Mouse (Mus musculus) liver, embryonic 14.5 days (tissue): ENCODE measurements at regions not wholly inside any gene's neighbourhood (a gene's known extent, or its start where the extent isn't known, plus 50 kb on each side); places are given as distances from the start of the nearest gene placed in this dataset.

Experiments
- ATAC-seq: fragments of 200-750 bp; cut with Nextera tagmentation; 2 replicates; pipeline ENCODE4 v1.8.0; 2017; ENCODE audit warnings: moderate number of reproducible peaks, mild to moderate bottlenecking, moderate library complexity; ENCODE audit not compliant: insufficient read depth
- DNase-seq, 3 experiments: peaks; one replicate each; pipeline ENCODE4 v3.0.0-alpha.2; 2012 to 2013; ENCODE audit warnings: low read depth in 3 of 3, low spot score in 3 of 3
- H3K27ac ChIP-seq: fragments of 300-500 bp; sonication (generic); 2 replicates; pipeline ENCODE4 v1.5.1; 2014; ENCODE audit warnings: moderate library complexity, mild to moderate bottlenecking, control low read depth, inconsistent platforms
- H3K27me3 ChIP-seq: fragments of 300-500 bp; sonication (generic); 2 replicates; pipeline ENCODE4 v1.6.1; 2014; ENCODE audit warnings: mild to moderate bottlenecking, low read length, moderate library complexity; ENCODE audit not compliant: control insufficient read depth, insufficient read depth
- H3K36me3 ChIP-seq: fragments of 300-500 bp; sonication (generic); replicated peaks from 2 replicates; pipeline ENCODE4 v1.6.1; 2014; ENCODE audit warnings: low read depth; ENCODE audit not compliant: control insufficient read depth, insufficient read depth
- H3K4me1 ChIP-seq, 2 experiments: fragments of 200-500 bp in 1 of 2; fragments of 300-500 bp in 1 of 2; sonication (generic) in 1 of 2; replicated peaks; 2 replicates each; pipeline ENCODE4 v1.6.1; 2012 to 2014; ENCODE audit warnings: antibody characterized with exemption in 1 of 2, inconsistent platforms in 1 of 2, low read length in 1 of 2; ENCODE audit not compliant: control insufficient read depth in 2 of 2, insufficient read depth in 2 of 2
- H3K4me2 ChIP-seq: fragments of 300-500 bp; sonication (generic); 2 replicates; pipeline ENCODE4 v1.6.1; 2014; ENCODE audit warnings: low read depth, mild to moderate bottlenecking, control low read depth, moderate library complexity
- H3K4me3 ChIP-seq, 2 experiments: fragments of 200-500 bp in 1 of 2; fragments of 300-500 bp in 1 of 2; sonication (generic) in 1 of 2; 2 replicates each; pipeline ENCODE4 v1.5.1; 2012 to 2014; ENCODE audit warnings: low read depth in 2 of 2, low read length in 2 of 2, mild to moderate bottlenecking in 2 of 2, control low read depth in 1 of 2, inconsistent platforms in 1 of 2, moderate library complexity in 1 of 2; ENCODE audit not compliant: insufficient read depth in 1 of 2
- H3K9ac ChIP-seq: fragments of 300-500 bp; sonication (generic); replicated peaks from 2 replicates; pipeline ENCODE4 v1.6.1; 2014; ENCODE audit warnings: mild to moderate bottlenecking, control low read depth, moderate library complexity
- H3K9me3 ChIP-seq: fragments of 300-500 bp; sonication (generic); 2 replicates; pipeline ENCODE4 v1.6.1; 2016; ENCODE audit warnings: low read length, mixed read lengths; ENCODE audit not compliant: control insufficient read depth
- CTCF ChIP-seq: IDR thresholded peaks from 2 replicates; pipeline ENCODE4 v1.5.1; 2016; ENCODE audit warnings: antibody characterized with exemption, low read depth, control low read depth
- EP300 ChIP-seq: IDR thresholded peaks from 2 replicates; pipeline ENCODE4 v1.6.1; 2016; ENCODE audit warnings: antibody characterized with exemption, low read depth
- WGBS: fragments of 180-500 bp; shearing (Covaris S2); extraction: QIAGEN DNeasy Blood & Tissue Kit; methylation state at CpG from one replicate; pipeline ENCODE4 v1.1.7; 2014; ENCODE audit not compliant: insufficient replicate concordance; 5-methylcytosine and 5-hydroxymethylcytosine counted together

GRCm38 (mm10) chr14:88981895-88982294 is 510.7 kb upstream of the Pcdh20 start:
- Histone ChIP-seq H3K9me3 (no peaks in the 10 kb centered on the region), H3K36me3 (no peaks in the 10 kb centered on the region), H3K9ac (no peak overlapping the region), H3K4me3 (no peak overlapping the region), H3K4me2 (no peak overlapping the region), H3K27me3 (no peaks in the 10 kb centered on the region), H3K4me1 (no peaks in the 10 kb centered on the region), H3K27ac (no peak overlapping the region)
- 9% methylated on average over 6 of the region's 6 CpGs for WGBS
- TF ChIP-seq EP300 (no peak), CTCF (peak; percentile 32; the same call in 1 of the 2 replicates)
- no peak for DNase-seq
- ATAC-seq = no peak

- Histone ChIP-seq H3K36me3 (no peaks in the 10 kb centered on the region), H3K9ac (no peak overlapping the region), H3K4me2 (no peak overlapping the region), H3K4me3 (no peak overlapping the region), H3K27me3 (no peaks in the 10 kb centered on the region), H3K9me3 (no peaks in the 10 kb centered on the region), H3K4me1 (no peaks in the 10 kb centered on the region), H3K27ac (no peak overlapping the region)
- ATAC-seq = no peak
- TF ChIP-seq CTCF = no peak
- no peak for TF ChIP-seq EP300
- DNase-seq = no peak
- WGBS = 54% methylated on average over 1 of the region's 1 CpGs
Observed at GRCm38 (mm10) chr14:88976007-88976406, 504.8 kb upstream of the Pcdh20 start.

GRCm38 (mm10) chr14:88934569-88934968 is 463.4 kb upstream of the Pcdh20 start:
- H3K4me1 ChIP-seq = no peaks in the 10 kb centered on the region
- no peaks in the 10 kb centered on the region for H3K27me3 ChIP-seq
- no peak for ATAC-seq
- WGBS = 43% methylated on average over 1 of the region's 1 CpGs
- no peak overlapping the region for H3K4me2 ChIP-seq
- H3K36me3 ChIP-seq = no peaks in the 10 kb centered on the region
- H3K4me3 ChIP-seq = no peak overlapping the region
- H3K27ac ChIP-seq = no peak overlapping the region
- H3K9me3 ChIP-seq = no peaks in the 10 kb centered on the region
- TF ChIP-seq EP300 (no peak), CTCF (no peak)
- H3K9ac ChIP-seq = no peak overlapping the region
- DNase-seq = no peak
